Mouse (Mus musculus) adrenal gland, adult (tissue): ENCODE measurements around the gene Ugcg.
A peak's percentile ranks its signal among the peaks of the same experiment; 100 is the strongest.

Experiments
- DNase-seq, 2 experiments: peaks; one replicate each; pipeline ENCODE4 v3.0.0; 2022 to 2023; ENCODE audit warnings: low spot score in 1 of 2; ENCODE audit not compliant: inconsistent age in 2 of 2

Ugcg gene

DNA sequence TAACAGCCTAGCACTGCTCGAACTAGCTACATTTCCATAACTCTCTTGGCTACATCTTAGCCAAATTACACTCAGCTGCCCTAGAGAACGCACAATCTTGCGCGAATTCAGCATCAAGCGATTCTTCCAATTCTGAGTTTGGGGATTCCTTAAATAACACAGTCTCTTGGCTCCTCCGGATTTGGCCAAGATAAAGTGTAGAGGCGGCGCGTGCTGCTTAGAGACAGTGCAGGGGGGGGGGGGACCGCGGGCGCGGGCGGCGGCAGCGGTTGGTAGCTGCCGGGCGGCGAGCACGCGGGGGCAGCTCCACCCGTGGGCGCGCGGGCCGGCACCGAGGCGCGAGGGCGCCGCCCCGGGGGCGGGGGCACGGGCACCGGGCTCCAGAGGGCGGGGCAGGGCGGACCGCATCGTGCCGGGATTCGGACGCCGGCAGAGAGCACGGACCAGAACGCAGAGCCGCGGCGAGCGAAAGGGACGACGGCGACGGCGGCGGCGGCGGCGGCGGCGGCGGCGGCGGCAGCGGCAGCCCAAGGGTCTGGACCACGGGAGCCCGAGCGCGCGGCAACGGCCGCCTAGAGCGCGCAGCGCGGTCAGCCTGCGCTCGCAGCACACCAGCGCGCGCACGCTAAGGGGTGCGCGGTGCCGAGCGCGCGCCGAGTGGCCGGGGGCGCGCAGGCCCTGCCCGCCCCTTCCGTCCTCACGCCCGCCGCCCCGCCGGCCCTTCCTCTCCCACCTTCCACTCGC, at the start of gene Ugcg:
TSS of gene Ugcg (plus strand) at position 456 of the 744 bp plus-strand sequence.
- DNase-seq: peak; percentile 89 to 94

DNA sequence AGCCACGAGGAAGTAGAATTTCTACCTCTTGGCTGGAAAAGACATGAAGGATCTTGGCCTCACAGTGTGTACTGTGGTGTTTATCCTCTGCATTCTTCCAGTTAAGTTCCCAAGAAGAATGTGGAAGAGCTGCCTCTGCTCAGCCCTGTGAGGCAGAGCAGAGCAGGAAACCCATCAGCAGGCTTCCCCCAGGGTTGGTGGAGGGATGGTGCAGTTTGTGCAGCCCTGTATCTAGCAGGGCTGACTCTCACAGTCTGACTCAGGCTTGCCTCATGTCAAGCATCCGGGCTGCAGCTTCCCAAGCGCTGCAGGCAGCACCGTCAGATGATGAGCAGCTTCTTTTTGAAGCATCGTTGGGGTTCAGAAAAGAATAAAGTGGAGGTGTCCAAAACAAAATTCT, 40.0 kb upstream of the Ugcg start:
- no peak for DNase-seq

DNA sequence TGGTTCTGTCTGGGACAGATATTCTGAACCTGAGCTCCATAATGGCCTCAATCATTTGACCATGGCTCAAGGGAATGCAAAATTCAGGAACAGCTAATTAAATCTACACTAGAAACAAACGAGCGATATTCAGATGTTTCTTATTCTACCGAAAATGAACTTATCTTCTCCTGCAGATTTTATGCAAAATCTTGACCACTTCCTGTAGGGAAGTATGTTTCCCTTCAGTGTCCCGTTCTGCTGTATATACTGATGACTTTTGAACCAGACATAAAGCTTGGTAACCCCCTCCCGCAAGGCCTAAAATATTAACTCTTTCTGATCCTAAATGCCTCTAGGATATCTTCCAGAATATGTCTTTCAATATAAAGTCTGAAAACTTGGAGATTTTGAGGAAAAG, 38.1 kb upstream of the Ugcg start:
- DNase-seq: no peak

DNA sequence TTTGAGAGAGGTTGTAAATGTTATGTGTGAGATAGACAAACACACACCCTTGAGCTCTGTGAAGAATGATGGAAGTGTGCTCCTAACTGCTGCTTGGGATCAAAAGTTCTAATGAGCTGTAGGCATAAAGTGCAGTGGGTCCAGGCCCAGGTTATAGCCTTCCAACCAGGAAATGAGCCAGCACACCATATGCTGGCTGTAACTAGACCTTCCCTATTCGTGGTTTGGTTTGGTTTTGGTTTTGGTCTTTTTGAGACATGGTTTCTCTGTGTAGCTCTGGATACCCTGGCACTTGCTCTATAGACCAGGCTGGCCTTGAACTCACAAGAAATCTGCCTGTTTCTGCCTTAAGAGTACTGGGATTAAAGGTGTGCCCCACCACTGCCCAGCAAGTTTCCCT, 37.1 kb upstream of the Ugcg start:
- no peak for DNase-seq

DNA sequence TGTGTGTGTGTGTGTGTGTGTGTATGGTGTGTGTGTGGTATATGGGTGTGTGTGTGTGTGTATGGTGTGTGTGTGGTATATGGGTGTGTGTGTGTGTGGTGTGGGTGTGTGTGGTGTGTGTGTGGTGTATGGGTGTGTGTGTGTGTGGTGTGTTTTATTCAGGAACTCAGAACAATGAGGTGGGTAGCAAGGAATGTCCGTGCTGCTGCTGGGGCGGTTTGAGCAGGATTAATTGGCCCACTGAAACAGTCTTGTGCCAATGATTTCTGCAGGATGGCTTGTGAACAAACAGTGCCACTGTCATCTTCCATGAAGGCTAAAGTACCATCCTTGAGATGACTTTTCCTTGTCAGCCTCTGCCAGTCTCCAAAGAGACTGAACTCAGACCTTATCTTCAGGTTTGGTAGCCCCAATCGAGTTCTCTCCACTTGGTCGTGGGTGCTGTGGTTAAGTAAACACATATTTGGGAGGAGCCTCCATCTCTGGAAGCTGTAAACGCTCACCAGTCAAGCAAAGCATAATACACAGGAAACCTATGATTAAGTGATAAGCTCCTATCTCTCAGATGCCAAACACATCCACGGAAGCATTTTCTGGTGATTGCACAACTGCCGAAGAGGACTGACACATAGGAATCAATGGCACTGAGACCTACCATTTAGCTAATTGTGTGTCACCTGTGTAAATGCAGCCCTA, 32.0 kb upstream of the Ugcg start:
- DNase-seq: no peak

DNA sequence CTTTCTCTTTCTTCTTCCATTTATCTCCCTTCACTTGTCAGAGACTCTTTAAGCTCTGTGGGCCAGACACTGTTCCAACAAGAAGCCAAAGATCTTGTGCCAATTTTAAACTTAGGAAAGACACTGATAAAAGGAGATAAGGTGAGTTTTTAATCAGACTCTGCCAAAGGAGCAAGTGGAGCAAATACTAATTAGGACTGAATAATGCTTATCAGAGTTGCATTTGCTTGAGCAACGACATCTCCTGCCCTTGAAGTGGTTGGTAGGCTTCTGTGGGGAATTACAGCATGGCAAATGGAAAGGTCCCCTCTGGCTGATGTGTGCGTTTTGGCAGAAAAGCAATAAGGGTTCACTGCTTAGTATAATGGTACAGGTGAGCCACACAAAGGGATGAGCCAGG, 31.4 kb upstream of the Ugcg start:
- no peak for DNase-seq

DNA sequence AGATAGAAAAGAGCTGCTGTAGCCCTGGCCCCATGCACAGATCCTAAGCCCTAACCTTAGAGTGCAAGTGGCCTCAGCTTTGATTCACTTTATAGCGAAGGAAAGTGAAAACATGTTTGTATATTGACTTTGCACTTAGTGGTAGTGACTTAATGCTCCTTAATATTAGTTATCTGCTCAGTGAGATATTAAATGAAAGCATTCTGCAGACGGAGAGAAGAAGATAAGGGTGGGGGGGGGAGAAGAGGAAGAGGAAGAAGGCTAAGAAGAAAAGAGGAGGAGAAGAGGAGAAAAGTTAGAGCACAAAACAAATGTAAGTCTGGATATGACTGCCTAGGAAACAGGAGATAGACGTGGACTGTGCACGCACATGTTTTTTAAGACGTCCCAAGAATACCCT, 28.8 kb upstream of the Ugcg start:
- no peak for DNase-seq

DNA sequence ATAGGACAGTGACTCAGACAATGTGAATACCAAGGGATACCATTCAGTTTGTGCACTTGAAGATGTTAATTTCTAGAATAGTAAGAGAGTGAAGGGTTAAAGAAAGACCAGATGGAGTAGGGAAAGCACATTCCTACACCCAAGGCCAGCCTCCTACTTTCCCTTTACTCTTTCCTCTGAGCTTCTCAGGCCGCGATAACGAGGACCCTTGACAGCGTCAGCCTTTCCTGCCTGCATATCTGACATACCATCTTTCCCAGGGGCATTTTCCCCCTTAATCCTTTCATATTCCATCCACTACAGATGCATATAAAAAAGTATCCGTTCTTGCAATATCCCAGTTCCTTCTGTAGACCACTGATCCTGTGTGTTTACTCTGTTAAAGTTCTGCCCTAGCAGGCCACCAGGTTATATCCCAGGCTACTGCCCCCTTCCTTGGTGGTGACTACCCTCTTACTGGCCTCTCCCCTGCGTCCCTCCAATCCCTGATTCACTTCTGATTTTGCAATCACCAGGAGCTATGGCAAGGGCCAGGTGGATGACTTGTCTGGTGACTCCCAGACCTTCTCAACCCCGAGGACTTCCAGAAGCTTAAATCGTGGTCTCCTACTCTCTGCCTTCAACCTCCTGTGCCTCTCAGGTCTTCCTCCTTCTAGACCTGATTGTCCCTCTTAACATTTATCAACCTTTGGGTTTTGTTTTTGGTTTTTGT, 27.9 kb upstream of the Ugcg start:
- peak; percentile 40 to 75 for DNase-seq

DNA sequence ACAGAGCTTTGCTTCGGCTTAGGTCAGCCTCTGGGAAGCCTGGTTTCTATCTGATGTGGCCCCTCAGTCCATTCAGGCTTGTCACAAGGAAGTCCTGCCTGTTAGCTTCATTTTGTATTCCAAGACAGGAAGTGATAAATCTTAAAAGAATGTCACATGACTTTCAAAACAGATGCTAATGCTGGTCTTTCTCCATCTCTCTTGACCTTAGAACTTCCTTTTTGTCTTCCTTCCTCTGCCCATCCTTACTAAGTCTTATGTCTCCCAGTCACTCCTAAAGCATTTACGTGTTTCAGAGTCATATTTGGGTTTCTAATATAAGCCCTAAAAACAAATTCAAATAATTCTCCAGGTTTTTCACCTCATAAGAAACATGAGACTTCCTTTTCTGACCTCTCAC, 25.0 kb upstream of the Ugcg start:
- DNase-seq: no peak

DNA sequence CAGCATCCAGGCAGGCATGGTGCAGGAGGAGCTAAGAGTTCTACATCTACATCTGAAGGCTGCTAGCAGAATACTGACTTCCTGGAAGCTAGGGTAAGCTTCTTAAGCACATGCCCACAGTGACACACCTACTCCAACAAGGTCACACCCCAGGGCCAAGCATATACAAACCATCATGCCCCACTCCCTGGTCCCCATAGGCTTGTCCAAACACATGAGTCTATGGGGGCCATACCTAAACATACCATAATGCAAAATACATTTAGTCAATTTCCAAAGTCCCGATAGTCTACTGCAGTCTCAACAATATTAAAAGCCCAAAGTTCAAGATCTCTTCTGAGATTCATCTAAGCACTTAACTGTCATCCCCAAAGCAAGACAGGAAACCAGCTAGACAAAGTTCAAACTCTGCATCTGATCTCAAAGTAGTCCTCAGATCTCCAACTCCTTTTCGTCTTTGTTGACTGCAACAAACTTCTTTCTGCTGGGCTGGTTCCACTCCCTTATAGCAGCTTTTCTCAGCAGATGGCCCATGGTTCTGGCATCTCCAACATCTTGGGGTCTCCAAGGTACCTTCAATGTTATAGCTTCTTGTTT, 21.7 kb upstream of the Ugcg start:
- no peak for DNase-seq

DNA sequence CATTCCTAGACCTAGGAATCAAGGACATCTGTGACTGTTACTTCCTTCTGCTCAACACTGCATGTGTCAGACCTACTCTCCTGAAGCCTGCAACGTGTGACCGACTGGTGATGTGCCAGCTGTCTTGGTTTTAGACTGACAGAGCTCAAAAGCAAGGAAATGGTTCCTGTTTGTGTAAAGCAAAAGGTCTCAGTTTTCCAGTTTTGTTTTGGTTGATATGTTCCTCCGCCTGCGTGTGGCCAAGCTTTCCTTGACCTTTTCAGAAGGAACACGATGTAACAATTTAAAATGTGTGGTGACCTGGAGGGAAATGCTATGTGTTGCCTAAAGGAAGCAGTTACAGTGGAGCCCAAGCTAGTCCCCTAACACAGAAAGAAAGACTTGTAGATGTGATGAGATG, 19.1 kb upstream of the Ugcg start:
- peak; percentile 69 to 82 for DNase-seq

DNA sequence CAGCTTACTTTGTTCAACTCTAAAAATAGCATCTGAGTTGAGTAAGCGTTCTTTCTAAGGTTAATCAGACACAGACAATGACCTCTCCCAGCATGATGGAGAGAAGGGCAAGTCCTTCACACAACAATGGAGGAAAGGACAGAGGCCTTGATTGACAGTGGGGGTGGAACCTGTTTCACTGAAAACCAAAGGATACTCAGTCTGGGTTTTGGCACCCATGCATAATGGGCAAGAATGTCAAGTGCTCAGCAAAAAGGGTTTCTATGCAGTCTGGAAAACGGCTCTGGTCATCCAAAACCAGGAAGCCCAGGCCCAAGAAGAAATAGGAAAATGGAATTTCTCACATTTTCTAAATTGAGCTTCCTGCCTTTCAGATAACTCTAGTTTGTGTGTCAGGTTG, 16.4 kb upstream of the Ugcg start:
- peak in 1 of 2 experiments; percentile 84 for DNase-seq

DNA sequence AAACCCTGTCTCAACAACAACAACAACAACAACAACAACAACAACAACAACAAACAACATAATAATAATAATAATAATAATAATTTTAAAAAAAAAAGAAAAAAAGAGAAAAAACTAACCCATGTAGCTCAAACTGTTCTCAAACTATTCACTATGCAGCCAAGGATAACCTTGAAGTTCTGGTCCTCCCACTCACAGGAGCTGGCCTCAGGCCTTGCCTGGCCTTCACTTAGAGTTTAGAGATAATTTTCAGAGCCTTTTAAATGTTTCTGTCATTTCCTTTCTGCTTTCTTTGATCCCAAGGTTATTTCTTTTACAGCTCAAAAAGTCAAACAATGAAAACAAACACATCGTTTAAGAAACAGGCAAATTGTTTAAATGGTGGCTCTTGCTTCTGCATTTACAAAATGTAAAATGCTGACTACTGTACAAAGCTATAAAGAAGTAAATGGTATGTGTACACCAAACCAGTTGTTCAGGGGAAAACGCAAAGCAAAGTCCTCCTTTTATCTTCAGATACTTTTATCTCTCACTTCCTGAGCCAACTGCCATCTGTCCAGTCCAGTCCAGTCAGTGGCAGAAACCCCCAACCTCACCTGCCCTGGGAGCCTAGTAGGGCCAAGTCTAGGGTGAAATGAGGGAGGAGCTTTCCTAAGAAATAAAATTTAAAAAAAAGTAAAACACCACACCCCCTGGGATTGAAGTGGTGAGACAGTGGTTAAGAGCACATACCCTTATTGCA, 15.7 kb upstream of the Ugcg start:
- DNase-seq: peak; percentile 69 to 78

DNA sequence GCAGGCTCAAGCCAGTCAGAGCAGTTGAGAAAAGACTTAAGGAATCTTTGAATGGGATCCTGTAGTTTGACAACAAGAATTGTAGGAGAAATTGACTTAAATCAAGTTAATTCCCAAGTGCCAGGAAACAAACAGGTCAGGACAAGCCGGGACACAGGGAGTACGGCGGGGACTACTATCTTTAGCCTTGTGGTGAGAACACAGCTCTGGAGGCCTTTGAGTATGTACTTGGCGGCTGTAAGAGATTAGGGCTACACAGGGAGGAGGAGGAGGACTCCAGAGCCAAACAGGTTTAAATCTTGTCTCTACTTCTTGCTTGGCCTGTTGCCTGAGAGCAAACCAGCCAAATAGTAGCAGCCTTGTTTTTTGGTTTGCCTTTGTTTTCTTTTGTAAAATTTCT, 14.1 kb upstream of the Ugcg start:
- DNase-seq: peak; percentile 45 to 78

DNA sequence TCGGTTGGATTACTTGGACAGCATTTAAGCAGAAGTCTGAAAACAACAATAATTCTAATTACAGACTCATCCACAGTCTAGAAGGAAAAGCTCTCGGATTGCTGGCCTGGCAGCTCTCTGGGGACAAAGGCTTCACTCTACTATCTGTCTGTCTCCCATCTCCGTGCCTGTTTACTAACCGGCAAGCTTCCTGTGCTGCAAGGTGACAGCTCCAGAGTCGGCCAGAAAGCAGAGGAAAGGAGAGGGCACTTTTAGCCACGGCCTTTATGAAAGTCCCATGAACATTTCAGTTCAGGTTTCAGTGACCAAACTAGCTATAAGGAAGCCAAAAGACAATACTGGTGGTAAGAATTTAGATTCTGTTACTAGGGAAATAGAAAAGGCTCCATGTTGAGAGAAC, 13.1 kb upstream of the Ugcg start:
- DNase-seq: no peak

DNA sequence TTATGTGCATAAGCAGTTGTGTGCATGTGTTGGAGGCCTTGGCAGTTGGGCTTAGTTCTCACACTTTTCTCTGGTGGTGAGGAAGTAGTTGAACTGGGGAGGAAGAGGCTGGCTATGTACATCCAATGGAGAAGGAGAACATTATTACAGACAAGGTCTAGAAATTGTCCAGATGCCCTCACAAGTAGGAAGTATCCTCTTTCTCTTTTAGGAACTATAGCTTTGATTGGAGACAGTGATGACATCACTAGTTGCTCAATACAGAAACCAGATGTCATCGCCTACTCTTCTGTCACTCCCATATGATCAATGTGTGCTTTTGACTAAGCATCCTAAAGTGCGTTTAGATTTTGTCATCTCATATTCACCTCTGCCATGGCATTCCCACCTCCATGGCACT, 11.5 kb upstream of the Ugcg start:
- no peak for DNase-seq

DNA sequence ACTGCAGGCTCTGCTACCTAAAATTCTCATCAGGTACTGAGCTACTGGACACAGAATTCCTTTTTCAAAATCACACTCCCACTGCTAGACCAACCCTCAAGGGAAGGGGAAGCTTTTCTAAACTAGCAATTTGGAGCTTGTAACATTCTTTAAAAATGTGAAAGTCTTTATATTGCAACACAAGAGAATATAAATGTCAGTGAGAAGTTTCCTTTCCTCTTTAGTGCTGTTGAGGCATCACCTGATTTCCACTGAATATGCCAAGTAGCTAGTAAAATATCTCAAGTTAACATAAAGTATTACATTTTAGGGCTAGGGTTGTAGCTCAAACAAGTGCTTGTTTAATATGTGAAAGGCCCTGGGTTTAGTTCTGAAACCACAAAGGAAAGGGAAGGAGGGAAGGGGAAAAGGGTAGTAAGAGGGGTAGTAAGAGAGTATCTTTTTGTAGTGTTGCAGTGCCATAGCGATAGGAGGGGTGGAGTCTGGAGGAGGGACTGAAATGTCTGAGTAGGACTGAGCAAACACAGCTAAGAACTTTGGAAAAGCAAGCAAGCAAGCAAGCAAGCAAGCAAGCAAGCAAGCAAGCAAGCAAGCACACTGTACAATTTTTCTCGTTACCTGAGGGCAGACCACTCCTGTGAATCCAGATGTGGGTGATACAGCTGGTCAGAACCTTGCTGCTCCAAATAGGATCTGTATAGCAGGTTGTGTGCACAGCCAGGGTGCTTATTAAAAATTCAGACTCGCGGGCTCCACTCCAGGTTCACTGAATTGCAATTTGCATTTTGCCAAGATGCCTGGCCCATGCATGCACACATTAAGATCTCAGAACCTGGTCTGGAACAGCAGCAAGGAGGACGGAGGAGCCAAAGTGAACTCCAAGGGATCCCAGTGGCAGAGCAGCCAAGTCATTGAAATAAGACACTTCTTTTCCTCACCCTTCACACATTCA, 7.5 kb upstream of the Ugcg start:
- no peak for DNase-seq

DNA sequence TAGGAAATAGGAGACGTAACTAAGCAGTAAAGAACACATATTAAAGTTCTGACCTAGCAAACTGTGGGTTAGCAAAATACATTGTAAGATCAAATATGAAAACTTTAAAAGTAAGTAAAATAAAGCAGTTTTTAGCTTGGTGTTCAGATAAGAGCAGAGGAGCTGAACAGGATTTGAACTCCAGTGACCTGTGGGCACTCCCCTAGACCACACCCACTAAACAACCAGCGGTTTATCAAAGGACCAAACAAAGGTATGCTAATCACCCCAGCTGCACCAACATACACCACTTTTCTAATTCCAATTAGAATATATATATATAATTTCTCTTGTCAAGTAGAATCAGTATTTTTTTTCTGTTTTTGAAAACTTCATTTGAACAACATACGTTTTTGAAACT, 3.4 kb upstream of the Ugcg start:
- no peak for DNase-seq

DNA sequence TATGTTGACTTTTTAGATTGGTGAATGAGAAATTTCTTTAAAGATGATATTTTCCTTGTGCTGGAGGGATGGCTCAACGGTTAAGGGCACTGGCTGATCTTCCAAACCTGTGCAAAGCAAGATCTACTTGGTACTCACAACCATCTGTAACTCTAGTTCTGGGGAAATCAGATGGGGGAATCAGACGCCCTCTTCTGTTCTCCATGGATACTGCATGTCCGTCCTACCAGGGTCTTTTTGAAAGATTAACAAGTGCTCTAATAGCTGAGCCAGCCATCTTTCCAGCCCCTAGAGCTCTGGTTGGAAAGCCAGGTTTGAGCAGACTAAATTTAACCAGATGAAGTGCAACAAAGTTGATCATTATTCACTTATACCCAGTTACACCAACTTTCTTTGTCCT, 1.8 kb upstream of the Ugcg start:
- peak; percentile 58 to 90 for DNase-seq

DNA sequence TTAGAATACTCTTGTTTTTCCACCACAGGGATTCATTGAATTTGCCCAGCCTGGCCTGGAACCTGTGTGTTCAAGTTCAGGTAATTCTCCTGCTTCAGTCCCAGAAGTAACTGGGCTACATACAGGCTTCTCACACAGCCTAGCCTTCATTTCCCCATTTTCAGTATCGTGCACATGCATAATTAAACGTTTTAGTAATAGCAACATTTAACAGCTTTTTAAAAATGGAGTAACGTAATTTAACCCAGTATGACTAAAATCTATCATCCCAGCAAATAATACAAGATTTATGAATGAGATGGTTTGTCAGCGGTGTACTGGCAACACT, 619 bp upstream of the Ugcg start:
- DNase-seq: no peak
